Mouse (Mus musculus) heart, adult 2 months (tissue): ENCODE data around the gene Rnf145. TPM values are rescaled to one million over a fixed set of nuclear protein-coding genes. Genes with fewer than 3 reads are reported as not detected.

Source experiments
- DNase-seq, 2 experiments: peaks; one replicate each; pipeline ENCODE4 v3.0.0; 2021
- H3K27ac ChIP-seq: fragments of 200-600 bp; 2 replicates; pipeline ENCODE4 v1.8.1; 2022
- H3K27me3 ChIP-seq: fragments of 200-500 bp; 2 replicates; pipeline ENCODE4 v1.6.1; 2012; ENCODE audit warnings: mild to moderate bottlenecking, low read length, inconsistent platforms, mixed read lengths; ENCODE audit not compliant: control insufficient read depth, insufficient read depth
- H3K36me3 ChIP-seq: fragments of 200-500 bp; 2 replicates; pipeline ENCODE4 v1.6.1; 2012; ENCODE audit warnings: low read length, inconsistent platforms; ENCODE audit not compliant: control insufficient read depth, insufficient read depth
- H3K4me1 ChIP-seq: fragments of 200-500 bp; 2 replicates; pipeline ENCODE4 v1.6.1; 2011; ENCODE audit warnings: low read length; ENCODE audit not compliant: control insufficient read depth, insufficient read depth
- H3K4me3 ChIP-seq: fragments of 200-600 bp; 2 replicates; pipeline ENCODE4 v1.8.1; 2022
- H3K79me2 ChIP-seq: fragments of 200-500 bp; replicated peaks from 2 replicates; pipeline ENCODE4 v1.6.1; 2012; ENCODE audit warnings: mild to moderate bottlenecking, inconsistent platforms, low read length, moderate library complexity, mixed read lengths; ENCODE audit not compliant: control insufficient read depth, insufficient read depth
- H3K9ac ChIP-seq: fragments of 200-500 bp; 2 replicates; pipeline ENCODE4 v1.6.1; 2012; ENCODE audit warnings: low read depth, mild to moderate bottlenecking, control low read depth, inconsistent platforms, low read length, mixed read lengths
- CTCF ChIP-seq: fragments of 200-600 bp; IDR thresholded peaks from 2 replicates; pipeline ENCODE4 v1.8.1; 2022; ENCODE audit warnings: antibody characterized with exemption, mild to moderate bottlenecking, moderate library complexity
- EP300 ChIP-seq: fragments of 200-500 bp; IDR thresholded peaks from 2 replicates; pipeline ENCODE4 v1.6.1; 2011; ENCODE audit warnings: low read depth, low read length, control low read depth; ENCODE audit not compliant: insufficient read depth
- POLR2A ChIP-seq: fragments of 200-500 bp; IDR thresholded peaks from 2 replicates; pipeline ENCODE4 v1.6.1; 2011; ENCODE audit warnings: mild to moderate bottlenecking, low read depth, low read length, control low read depth; ENCODE audit not compliant: insufficient read depth
- WGBS: fragments of 180-500 bp; shearing (Covaris S2); methylation state at CpG from one replicate; pipeline ENCODE4 v1.1.7; 2018; 5-methylcytosine and 5-hydroxymethylcytosine counted together
- intact Hi-C: fragments of 180-260 bp; cut with DNase I; formaldehyde crosslinking; loops from one replicate; pipeline ENCODE4 v1.15.1; 2025
- polyA plus RNA-seq: library from polyadenylated mRNA; depleted of rRNA; stranded (reverse); fragments of >200 nt; gene quantifications from 2 replicates; pipeline ENCODE4 v1.2.3, GENCODE M21; 2012
- total RNA-seq, 2 experiments: library from RNA; stranded (reverse); gene quantifications; 2 replicates each; pipeline ENCODE4 v1.2.3; 2021

Rnf145 gene
- total and polyA plus RNA-seq, 3 experiments = 11.6 to 14.0 (median 13.3) TPM

- H3K4me3 ChIP-seq = no peak overlapping the region
- intact Hi-C loops = no loop called here
- no peaks in the 10 kb centered on the region for H3K27me3 ChIP-seq
- no peak overlapping the region for H3K9ac ChIP-seq
- no peak for DNase-seq
- peaks cover 3% of the 10 kb centered on the region for H3K4me1 ChIP-seq
- no peak overlapping the region for H3K27ac ChIP-seq
- WGBS = 37% methylated on average over 8 of the region's 8 CpGs
- no peaks in the 10 kb centered on the region; the same call in 1 of the 2 replicates for H3K36me3 ChIP-seq
- no peak for TF ChIP-seq EP300
- no peak for TF ChIP-seq CTCF
- no peak for TF ChIP-seq POLR2A
- H3K79me2 ChIP-seq = 0 out of 2 replicates have a peak, but pooled peaks cover 1% of the 10 kb centered on the region
These were observed 11.6 kb downstream of the Rnf145 start for GRCm38 (mm10) chr11:44530382-44530781.

GRCm38 (mm10) chr11:44530867-44531266 lies 12.1 kb downstream of the Rnf145 start:
- Histone ChIP-seq H3K9ac (no peak overlapping the region), H3K4me3 (no peak overlapping the region), H3K79me2 (0 out of 2 replicates have a peak, but pooled peaks cover 1% of the 10 kb centered on the region), H3K27me3 (no peaks in the 10 kb centered on the region), H3K36me3 (no peaks in the 10 kb centered on the region; the same call in 1 of the 2 replicates), H3K27ac (no peak overlapping the region), H3K4me1 (peaks cover 3% of the 10 kb centered on the region)
- no peak for DNase-seq
- TF ChIP-seq EP300 (no peak), CTCF (no peak), POLR2A (no peak)
- intact Hi-C loops = no loop called here
- 67% methylated on average over 11 of the region's 11 CpGs for whole genome bisulfite sequencing

GRCm38 (mm10) chr11:44531617-44532016 lies 12.9 kb downstream of the Rnf145 start:
- no peaks in the 10 kb centered on the region for H3K27me3 ChIP-seq
- no peaks in the 10 kb centered on the region; the same call in 1 of the 2 replicates for H3K36me3 ChIP-seq
- no peak overlapping the region for H3K27ac ChIP-seq
- intact Hi-C loops = no loop called here
- 77% methylated on average over 4 of the region's 4 CpGs for WGBS
- H3K4me1 ChIP-seq = peaks cover 3% of the 10 kb centered on the region
- TF ChIP-seq POLR2A = no peak
- no peak for TF ChIP-seq EP300
- TF ChIP-seq CTCF = no peak
- 0 out of 2 replicates have a peak, but pooled peaks cover 1% of the 10 kb centered on the region for H3K79me2 ChIP-seq
- H3K4me3 ChIP-seq = no peak overlapping the region
- no peak overlapping the region for H3K9ac ChIP-seq
- no peak for DNase-seq

- no peak overlapping the region for H3K4me3 ChIP-seq
- DNase-seq = no peak
- H3K36me3 ChIP-seq = no peaks in the 10 kb centered on the region; the same call in 1 of the 2 replicates
- H3K4me1 ChIP-seq = peaks cover 3% of the 10 kb centered on the region
- WGBS = 88% methylated on average over 17 of the region's 17 CpGs
- H3K9ac ChIP-seq = no peak overlapping the region
- H3K27me3 ChIP-seq = no peaks in the 10 kb centered on the region
- H3K79me2 ChIP-seq = 0 out of 2 replicates have a peak, but pooled peaks cover 1% of the 10 kb centered on the region
- TF ChIP-seq POLR2A = no peak
- TF ChIP-seq EP300 = no peak
- TF ChIP-seq CTCF = no peak
- intact Hi-C loops = no loop called here
- H3K27ac ChIP-seq = no peak overlapping the region
These were observed 14.3 kb downstream of the Rnf145 start for GRCm38 (mm10) chr11:44532846-44533781.

- DNase-seq = no peak
- no peak overlapping the region for H3K4me3 ChIP-seq
- H3K79me2 ChIP-seq = 0 out of 2 replicates have a peak, but pooled peaks cover 3% of the 10 kb centered on the region
- peaks cover 3% of the 10 kb centered on the region for H3K4me1 ChIP-seq
- H3K27me3 ChIP-seq = no peaks in the 10 kb centered on the region
- TF ChIP-seq CTCF (no peak), POLR2A (no peak), EP300 (no peak)
- intact Hi-C loops = no loop called here
- WGBS = 78% methylated on average over 12 of the region's 12 CpGs
- H3K27ac ChIP-seq = no peak overlapping the region
- no peak overlapping the region for H3K9ac ChIP-seq
- H3K36me3 ChIP-seq = no peaks in the 10 kb centered on the region; the same call in 1 of the 2 replicates
These were observed 16.4 kb downstream of the Rnf145 start for GRCm38 (mm10) chr11:44534999-44535750.
